Mouse (Mus musculus): ENCODE data around the gene Cacna1s. TPM values are rescaled to one million over a fixed set of nuclear protein-coding genes. Genes with fewer than 3 reads are reported as not detected.

Gene Cacna1s
- polyA plus RNA-seq, 1 experiment from 2014 or later, result 1.2 TPM

DNA sequence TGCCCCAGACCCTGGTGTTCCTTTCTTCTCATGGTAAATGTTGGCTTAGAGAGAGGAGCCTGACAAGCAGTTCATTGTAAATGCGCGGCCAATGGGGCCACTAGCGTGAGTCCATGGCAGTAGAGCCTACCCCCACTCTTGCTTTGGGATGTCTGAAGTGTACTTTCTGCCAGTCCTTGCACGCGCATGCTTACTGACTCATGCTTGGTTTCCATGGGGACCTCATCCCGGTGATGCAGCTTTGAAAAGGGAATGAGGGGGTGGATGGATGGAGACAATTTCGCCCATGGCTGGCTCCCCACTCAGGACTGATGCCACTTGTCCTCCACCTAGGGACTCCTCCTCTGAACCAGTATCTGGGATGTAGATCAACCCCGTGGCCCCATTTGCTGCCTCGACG, 91.0 kb downstream of the Cacna1s start:
- H3K9ac ChIP-seq, result no peak overlapping the region
- no peak for ATAC-seq (ENCODE audit: insufficient number of reproducible peaks, insufficient read depth, low FRiP score, low TSS enrichment)

DNA sequence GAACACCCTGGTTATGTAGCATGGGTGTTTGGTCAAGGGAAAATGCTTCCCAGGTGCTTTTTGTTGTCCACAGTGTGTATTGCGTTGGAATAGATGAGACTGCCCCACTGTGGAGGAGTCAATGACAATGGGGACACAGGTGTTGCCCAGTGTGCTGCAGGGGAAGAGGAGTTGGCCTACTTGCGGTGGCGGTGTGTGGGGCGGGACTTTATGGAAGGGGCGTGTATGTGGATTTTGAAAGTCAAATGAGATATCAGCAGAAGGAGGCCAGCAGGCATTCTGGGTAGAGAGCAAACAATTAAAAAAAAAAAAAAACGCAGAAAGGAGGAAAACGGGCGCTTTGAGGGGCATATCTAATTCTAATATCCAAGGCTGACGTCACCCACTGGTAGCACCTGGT, 97.2 kb downstream of the Cacna1s start:
- H3K9ac ChIP-seq, result no peak overlapping the region
- H3K9me3 ChIP-seq, result no peaks in the 10 kb centered on the region
- no peak overlapping the region for H3K27ac ChIP-seq
- WGBS, result 79% methylated on average over 9 of the region's 9 CpGs
- H3K4me3 ChIP-seq, result no peak overlapping the region
- H3K36me3 ChIP-seq, result peaks cover 79% of the 10 kb centered on the region
- no peak for ATAC-seq (ENCODE audit: insufficient number of reproducible peaks, insufficient read depth, low FRiP score, low TSS enrichment)
- H3K4me2 ChIP-seq (replicated peaks), result no peak overlapping the region
- no peaks in the 10 kb centered on the region for H3K4me1 ChIP-seq
- no peaks in the 10 kb centered on the region for H3K27me3 ChIP-seq

More for the DNA sequence above, 91.0 kb downstream of the Cacna1s start:
- H3K27ac ChIP-seq, result no peak overlapping the region
- 92% methylated on average over 10 of the region's 10 CpGs for WGBS
- H3K4me3 ChIP-seq, result no peak overlapping the region
- peaks cover 36% of the 10 kb centered on the region for H3K36me3 ChIP-seq
- H3K27me3 ChIP-seq, result no peaks in the 10 kb centered on the region
- no peak overlapping the region for H3K4me2 ChIP-seq (replicated peaks)
- peaks cover 42% of the 10 kb centered on the region for H3K4me1 ChIP-seq
- no peaks in the 10 kb centered on the region for H3K9me3 ChIP-seq

GRCm38 (mm10) chr1:136151371-136151770, 98.8 kb downstream of the Cacna1s start:
- no peak overlapping the region for H3K4me3 ChIP-seq
- H3K9me3 ChIP-seq, result no peaks in the 10 kb centered on the region
- 90% methylated on average over 8 of the region's 8 CpGs for WGBS
- ATAC-seq (ENCODE audit: insufficient number of reproducible peaks, insufficient read depth, low FRiP score, low TSS enrichment), result no peak
- H3K27ac ChIP-seq, result no peak overlapping the region
- no peak overlapping the region for H3K9ac ChIP-seq
- H3K4me1 ChIP-seq, result no peaks in the 10 kb centered on the region
- H3K36me3 ChIP-seq, result peaks cover 80% of the 10 kb centered on the region
- no peak overlapping the region for H3K4me2 ChIP-seq (replicated peaks)
- no peaks in the 10 kb centered on the region for H3K27me3 ChIP-seq

- Histone ChIP-seq H3K4me1 (no peaks in the 10 kb centered on the region), H3K4me3 (no peak overlapping the region), H3K36me3 (peaks cover 88% of the 10 kb centered on the region), H3K9me3 (no peaks in the 10 kb centered on the region), H3K4me2 (replicated peaks) (no peak overlapping the region), H3K27me3 (no peaks in the 10 kb centered on the region), H3K9ac (no peak overlapping the region), H3K27ac (no peak overlapping the region)
- 95% methylated on average over 4 of the region's 4 CpGs for WGBS
- ATAC-seq (ENCODE audit: insufficient number of reproducible peaks, insufficient read depth, low FRiP score, low TSS enrichment), result no peak
Measured at GRCm38 (mm10) chr1:136156304-136156703, 103.8 kb downstream of the Cacna1s start.

GRCm38 (mm10) chr1:136156951-136157350, 104.4 kb downstream of the Cacna1s start:
- H3K36me3 ChIP-seq, result peaks cover 89% of the 10 kb centered on the region
- H3K27me3 ChIP-seq, result no peaks in the 10 kb centered on the region
- no peak overlapping the region for H3K4me2 ChIP-seq (replicated peaks)
- WGBS, result 94% methylated on average over 4 of the region's 4 CpGs
- no peak overlapping the region for H3K4me3 ChIP-seq
- H3K27ac ChIP-seq, result no peak overlapping the region
- no peak overlapping the region for H3K9ac ChIP-seq
- no peaks in the 10 kb centered on the region for H3K9me3 ChIP-seq
- H3K4me1 ChIP-seq, result no peaks in the 10 kb centered on the region
- no peak for ATAC-seq (ENCODE audit: insufficient number of reproducible peaks, insufficient read depth, low FRiP score, low TSS enrichment)

GRCm38 (mm10) chr1:136159830-136160229, 107.3 kb downstream of the Cacna1s start:
- Histone ChIP-seq H3K4me1 (no peaks in the 10 kb centered on the region), H3K36me3 (peaks cover 87% of the 10 kb centered on the region)
- 59% methylated on average over 12 of the region's 12 CpGs for WGBS

GRCm38 (mm10) chr1:136160297-136160696, 107.7 kb downstream of the Cacna1s start:
- no peak overlapping the region for H3K4me2 ChIP-seq (replicated peaks)
- H3K27ac ChIP-seq, result no peak overlapping the region
- 90% methylated on average over 12 of the region's 12 CpGs for WGBS
- no peak overlapping the region for H3K9ac ChIP-seq
- H3K4me3 ChIP-seq, result no peak overlapping the region
- no peaks in the 10 kb centered on the region for H3K4me1 ChIP-seq
- no peak for ATAC-seq (ENCODE audit: insufficient number of reproducible peaks, insufficient read depth, low FRiP score, low TSS enrichment)
- no peaks in the 10 kb centered on the region for H3K27me3 ChIP-seq
- no peaks in the 10 kb centered on the region for H3K9me3 ChIP-seq
- H3K36me3 ChIP-seq, result peaks cover 85% of the 10 kb centered on the region

More at GRCm38 (mm10) chr1:136159830-136160229, 107.3 kb downstream of the Cacna1s start:
- Histone ChIP-seq H3K4me3 (no peak overlapping the region), H3K4me2 (replicated peaks) (no peak overlapping the region), H3K27ac (no peak overlapping the region), H3K27me3 (no peaks in the 10 kb centered on the region), H3K9me3 (no peaks in the 10 kb centered on the region), H3K9ac (no peak overlapping the region)
- ATAC-seq (ENCODE audit: insufficient number of reproducible peaks, insufficient read depth, low FRiP score, low TSS enrichment), result no peak

DNA sequence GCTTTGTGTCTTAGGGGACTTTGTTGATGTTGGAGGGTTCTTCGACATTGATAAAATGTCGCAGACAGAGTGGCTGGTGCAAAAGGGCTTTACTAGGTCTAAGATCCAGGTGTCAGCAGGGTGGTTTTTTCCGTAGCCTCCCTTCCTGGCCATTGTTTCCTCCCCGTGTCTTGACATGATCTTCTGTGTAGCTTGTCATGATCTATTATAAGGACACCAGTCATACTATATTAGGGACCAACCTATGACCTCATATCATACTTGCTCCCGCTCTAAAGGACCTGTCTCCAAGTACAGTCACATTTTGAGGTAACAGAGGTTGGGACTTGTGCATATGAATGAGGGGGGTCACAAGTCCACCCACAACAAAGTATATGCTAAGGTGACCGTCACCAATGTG, 108.4 kb downstream of the Cacna1s start:
- Histone ChIP-seq H3K27me3 (no peaks in the 10 kb centered on the region), H3K4me1 (no peaks in the 10 kb centered on the region), H3K9ac (no peak overlapping the region), H3K4me2 (replicated peaks) (no peak overlapping the region), H3K36me3 (peaks cover 85% of the 10 kb centered on the region), H3K9me3 (no peaks in the 10 kb centered on the region), H3K4me3 (no peak overlapping the region), H3K27ac (no peak overlapping the region)
- no peak for ATAC-seq (ENCODE audit: insufficient number of reproducible peaks, insufficient read depth, low FRiP score, low TSS enrichment)
- WGBS, result 85% methylated on average over 6 of the region's 6 CpGs

DNA sequence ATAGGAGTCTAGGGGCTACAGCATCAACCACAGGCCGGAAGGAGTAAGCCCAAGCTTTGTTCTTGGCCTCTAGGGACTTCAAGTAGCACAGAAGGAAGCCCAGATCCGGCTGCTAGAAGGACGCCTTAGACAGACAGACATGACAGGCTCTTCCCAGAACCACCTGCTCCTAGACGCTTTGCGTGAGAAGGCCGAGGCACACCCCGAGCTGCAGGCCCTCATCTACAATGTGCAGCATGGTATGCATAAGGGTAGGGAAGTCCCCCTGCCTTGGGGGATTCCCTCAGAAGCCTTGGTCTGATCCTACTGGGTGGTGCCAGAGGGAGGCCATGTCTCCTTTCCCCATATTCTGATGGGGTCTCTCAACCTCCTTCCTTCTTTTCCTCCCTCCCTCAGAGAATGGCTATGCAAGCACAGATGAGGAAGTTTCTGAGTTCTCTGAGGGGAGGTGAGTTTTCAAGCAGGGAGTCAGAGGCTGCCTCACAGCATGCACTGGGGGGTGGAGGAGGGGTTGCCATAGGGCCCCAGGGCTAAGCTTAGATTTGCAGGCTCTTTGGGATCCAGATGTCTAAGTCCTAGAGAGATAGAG, 108.9 kb downstream of the Cacna1s start:
- H3K36me3 ChIP-seq, result peaks cover 80% of the 10 kb centered on the region
- H3K9ac ChIP-seq, result no peak overlapping the region
- no peaks in the 10 kb centered on the region for H3K27me3 ChIP-seq
- H3K27ac ChIP-seq, result no peak overlapping the region
- 85% methylated on average over 7 of the region's 7 CpGs for WGBS
- no peak overlapping the region for H3K4me3 ChIP-seq
- ATAC-seq (ENCODE audit: insufficient number of reproducible peaks, insufficient read depth, low FRiP score, low TSS enrichment), result no peak
- H3K9me3 ChIP-seq, result no peaks in the 10 kb centered on the region
- no peaks in the 10 kb centered on the region for H3K4me1 ChIP-seq
- no peak overlapping the region for H3K4me2 ChIP-seq (replicated peaks)

- Histone ChIP-seq H3K9me3 (no peaks in the 10 kb centered on the region), H3K9ac (no peak overlapping the region), H3K4me2 (replicated peaks) (no peak overlapping the region), H3K27ac (no peak overlapping the region), H3K4me1 (no peaks in the 10 kb centered on the region), H3K36me3 (peaks cover 51% of the 10 kb centered on the region), H3K4me3 (no peak overlapping the region), H3K27me3 (no peaks in the 10 kb centered on the region)
- WGBS, result 57% methylated on average over 2 of the region's 2 CpGs
- ATAC-seq (ENCODE audit: insufficient number of reproducible peaks, insufficient read depth, low FRiP score, low TSS enrichment), result no peak
Measured at GRCm38 (mm10) chr1:136165436-136165835, 112.9 kb downstream of the Cacna1s start.

DNA sequence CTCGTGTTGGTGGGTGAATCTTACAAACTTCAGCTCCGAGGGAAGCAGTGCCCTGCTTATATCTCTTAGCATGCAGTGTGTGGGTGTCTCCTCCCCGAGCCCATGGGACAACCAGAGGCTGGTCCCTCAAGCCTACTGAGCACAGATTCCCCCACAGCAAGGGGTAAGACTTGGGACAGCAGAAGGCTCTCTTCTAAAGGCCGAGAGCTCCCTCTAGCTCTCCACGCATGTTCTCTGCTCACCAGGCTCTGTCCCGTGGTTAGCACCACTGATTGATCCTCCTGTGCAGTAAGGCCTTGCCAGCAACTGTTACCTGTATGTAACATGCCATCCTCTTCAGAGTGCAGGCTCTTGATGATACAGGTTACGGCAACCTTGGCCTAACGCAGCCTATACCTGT, 115.1 kb downstream of the Cacna1s start:
- peaks cover 49% of the 10 kb centered on the region for H3K36me3 ChIP-seq
- no peak overlapping the region for H3K27ac ChIP-seq
- 74% methylated on average over 8 of the region's 8 CpGs for WGBS
- H3K9me3 ChIP-seq, result no peaks in the 10 kb centered on the region
- H3K4me1 ChIP-seq, result no peaks in the 10 kb centered on the region
- no peak overlapping the region for H3K4me3 ChIP-seq
- ATAC-seq (ENCODE audit: insufficient number of reproducible peaks, insufficient read depth, low FRiP score, low TSS enrichment), result no peak
- no peak overlapping the region for H3K4me2 ChIP-seq (replicated peaks)
- H3K9ac ChIP-seq, result no peak overlapping the region
- H3K27me3 ChIP-seq, result no peaks in the 10 kb centered on the region
